Mouse (Mus musculus) megakaryocyte progenitor cell, adult 5-6 weeks (primary cell): ENCODE data around the gene Src. TPM values are rescaled to one million over a fixed set of nuclear protein-coding genes. Genes with fewer than 3 reads are reported as not detected.

Source experiments
- ATAC-seq: replicated peaks from 2 replicates; pipeline ENCODE4 v1.8.0; 2016; ENCODE audit warnings: mild to moderate bottlenecking, moderate TSS enrichment, inconsistent platforms; ENCODE audit not compliant: poor library complexity
- total RNA-seq, 2 experiments: library from RNA; stranded (forward) in 1 of 2; stranded (reverse) in 1 of 2; fragments of 157-497, 149-512 nt in 1 of 2; fragments of 200-1000 nt in 1 of 2; gene quantifications; 2 replicates each; pipeline versions ENCODE4 v1.2.3 to v1.2.4; 2015 to 2017

Gene Src
- total RNA-seq, 2 experiments from 2014 or later, result 0.27 TPM; not detected in 1

DNA sequence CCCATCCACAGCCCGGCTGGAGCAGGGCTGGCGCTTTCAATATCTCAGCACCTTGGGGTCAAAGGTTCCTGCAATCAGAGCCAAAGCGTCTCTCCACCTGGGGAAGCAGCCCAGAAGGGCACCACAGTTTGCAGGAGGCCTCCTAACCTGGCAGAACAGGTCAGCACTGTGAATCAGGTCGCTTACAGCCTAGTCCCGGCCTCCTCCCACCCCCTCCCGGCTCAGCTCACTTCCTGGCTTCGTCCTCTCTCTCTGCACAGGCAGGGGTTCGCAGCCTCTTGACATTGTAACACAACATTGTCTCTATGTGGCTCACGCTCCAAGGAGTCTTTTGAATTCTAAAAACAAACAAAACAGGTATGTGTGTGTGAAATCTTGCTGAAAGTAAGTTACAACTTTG lies 15.8 kb downstream of the Src start:
- no peak for ATAC-seq

DNA sequence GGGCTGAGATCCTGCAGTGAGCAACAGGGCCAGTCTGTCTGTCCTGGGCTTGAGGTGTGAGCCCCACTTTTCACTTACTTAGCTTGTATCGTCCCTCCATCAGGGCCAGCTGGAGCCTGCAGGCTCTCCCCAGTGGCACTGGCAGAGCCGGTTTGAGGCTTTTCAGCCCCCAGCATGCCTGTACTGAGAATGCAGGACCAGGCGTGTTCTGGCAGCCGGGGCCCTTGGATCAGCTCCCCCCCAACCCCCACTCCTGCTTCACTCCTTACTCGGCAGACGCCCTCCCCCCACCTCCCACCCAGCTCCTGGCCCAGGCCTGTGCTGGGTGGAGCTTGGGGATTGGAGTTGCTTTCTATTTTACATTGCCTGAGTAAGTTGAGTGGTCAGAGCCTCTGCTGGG lies 16.3 kb downstream of the Src start:
- ATAC-seq, result no peak

DNA sequence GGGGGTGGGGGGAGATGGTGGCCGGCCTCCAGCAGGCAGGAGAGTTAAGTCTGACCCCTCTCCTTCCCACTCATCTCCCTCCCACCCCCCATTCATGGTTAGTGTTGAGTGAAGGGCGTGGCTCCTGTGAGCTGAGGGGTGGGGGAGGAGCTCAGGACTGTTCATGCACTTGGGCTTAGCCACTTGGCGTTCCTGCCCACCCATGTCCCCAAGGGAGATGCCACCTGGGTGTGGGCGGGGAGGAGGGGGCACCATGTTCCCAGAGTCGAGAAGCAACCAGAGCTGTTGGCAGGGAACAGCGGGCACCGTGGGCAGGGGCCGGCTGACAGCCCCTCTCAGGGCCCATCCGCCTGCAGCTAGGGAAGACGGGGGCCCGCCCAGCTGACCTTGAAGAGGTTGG lies 18.3 kb downstream of the Src start:
- no peak for ATAC-seq

DNA sequence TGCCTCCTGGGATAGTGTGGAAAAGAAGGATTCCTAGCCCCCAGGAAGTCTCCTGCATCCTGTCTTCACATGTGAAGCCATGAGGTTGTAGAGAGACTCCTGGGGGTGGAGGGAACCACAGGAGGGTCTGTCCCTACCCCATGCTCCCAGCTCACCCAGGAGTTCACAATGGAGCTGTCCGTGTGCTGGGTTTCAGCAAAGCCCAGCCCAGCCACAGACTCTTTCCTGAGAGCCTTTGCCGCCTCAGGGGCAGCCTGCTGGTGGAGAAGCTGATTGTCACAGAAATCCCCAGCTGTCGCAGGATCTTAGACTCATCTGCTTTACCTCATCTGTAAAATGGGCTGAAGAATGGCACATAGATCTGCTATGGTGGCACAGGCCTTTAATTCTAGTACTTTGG lies 18.9 kb downstream of the Src start:
- no peak for ATAC-seq

DNA sequence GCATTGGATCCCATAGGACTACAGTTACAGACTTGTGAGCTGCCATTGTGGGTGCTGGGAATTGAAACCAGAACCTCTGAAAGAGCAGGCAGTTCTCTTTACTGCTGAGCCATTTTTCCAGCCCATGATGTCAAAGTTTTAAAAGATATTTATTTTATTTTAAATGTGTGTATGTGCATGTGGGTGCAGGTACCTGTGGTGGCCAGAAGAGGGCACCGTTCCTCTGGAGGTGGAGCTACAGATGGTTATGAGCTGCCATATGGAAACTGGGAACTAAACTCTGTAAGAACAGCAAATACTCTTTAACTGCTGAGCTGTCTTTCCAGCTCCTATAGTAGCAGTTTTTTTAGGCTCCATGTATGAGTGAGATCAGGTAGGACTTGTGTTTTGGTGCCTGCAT lies 23.1 kb downstream of the Src start:
- 0 out of 2 replicates have a peak, but pooled peaks have one; percentile 23 for ATAC-seq

DNA sequence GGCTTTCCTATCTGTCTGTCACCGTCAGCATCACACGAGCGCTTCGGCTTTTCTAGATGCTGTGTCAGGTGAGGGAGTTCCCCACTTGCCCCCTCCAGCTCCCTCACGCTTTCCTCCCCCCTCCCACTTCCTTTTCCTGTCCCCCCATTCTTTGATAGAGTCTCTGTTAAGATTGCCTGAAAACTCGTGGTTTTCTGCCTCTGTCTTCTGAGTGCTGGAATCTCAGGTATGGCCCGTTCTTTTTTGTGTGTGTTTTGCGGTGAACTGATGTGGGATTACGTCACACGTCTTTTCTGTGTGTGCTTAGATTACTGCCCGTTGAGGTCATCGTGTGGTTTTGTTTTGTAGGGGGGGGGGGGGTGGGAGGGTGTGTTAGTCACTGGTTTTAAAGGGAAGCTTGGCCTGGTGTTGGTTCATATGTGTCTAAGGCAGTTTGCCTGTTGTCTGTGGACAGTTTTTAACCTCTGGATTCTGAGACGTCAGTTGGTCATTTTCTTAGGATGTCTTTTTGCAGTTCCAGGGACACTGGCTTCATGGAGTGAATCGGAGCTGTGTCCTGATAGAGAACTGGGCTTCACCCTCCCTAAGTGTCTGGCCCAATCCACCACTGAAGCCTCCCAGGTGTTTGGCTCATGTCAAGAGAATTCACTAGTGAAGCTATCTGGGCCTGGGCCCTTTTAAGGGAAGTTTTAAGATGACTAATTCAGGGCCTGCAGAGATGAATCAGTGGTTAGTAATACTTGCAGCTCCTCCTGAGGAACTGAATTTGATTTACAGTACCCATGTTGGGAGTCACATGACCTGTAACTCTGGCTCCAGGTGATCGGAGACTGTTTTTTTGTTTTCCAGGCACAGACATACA lies 29.3 kb downstream of the Src start:
- ATAC-seq, result peak; percentile 56

DNA sequence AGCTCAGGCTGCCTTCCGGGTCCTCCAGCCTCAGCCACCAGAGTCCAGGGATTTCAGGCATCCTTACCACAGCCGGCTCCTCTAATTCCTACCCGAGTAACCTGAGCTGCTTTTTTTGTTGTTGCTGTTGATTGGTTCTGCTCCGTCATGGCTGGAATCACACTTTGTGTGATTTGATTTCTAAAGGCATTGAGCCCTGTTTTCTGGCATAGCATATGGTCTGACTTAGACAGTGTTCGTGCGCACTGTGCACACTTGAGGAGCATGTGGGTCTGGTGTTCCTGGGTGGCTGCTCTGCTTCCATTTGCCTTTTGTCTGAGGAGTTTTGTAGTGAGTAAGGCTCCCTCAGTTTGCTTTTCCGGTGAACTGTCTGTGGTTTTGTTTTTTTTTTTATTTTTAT lies 30.1 kb downstream of the Src start:
- ATAC-seq, result no peak

DNA sequence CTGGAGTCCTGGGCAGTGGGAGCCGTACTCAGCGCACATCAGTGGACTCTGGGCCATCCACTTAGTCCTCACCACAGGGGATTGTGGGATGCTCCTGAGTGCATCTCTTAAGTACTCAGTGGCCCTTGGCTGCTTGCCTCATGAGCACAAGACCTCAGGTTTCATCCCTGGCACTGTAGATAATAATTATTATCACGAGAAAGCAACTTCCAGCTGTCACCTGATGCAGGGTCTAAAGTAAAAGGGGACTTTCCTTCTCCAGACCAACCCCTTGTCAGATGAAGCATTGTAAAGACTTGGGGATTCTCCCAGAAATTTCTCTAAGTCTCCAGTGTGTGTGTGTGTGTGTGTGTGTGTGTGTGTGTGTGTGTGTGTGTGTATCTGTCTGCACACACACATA lies 32.7 kb downstream of the Src start:
- no peak for ATAC-seq

DNA sequence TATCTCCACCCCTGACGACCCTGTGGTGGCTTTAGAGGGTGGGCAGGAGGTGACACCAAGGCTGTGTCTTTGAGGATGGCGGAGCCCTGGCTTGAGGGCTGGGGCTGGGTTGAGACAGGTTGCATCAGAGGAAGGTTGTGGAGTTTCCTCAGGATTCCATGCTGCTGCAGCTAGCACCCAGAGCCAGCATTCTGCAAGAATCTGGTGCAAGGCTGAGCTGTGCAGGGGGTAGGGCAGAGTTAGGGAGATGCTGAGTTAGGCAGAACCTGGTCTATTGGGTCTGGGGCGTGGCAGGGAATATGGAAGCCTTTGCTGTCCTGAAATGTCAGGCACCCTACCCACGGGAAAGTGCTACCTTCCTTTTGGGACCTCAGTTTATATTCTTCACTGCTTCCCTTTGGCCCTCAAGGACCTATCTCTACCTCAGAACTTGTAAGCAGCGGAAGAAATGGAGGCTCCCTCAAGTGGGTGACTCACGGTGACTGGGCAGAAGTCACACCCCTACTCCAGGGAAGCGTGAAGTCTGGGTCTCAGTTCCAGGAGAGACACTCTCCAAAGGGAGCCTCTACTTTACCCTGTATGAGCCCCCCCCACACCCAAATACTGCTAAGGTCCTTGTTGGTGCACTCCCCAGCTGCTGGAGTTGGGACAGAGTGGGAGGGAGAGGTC lies 33.3 kb downstream of the Src start:
- no peak for ATAC-seq

DNA sequence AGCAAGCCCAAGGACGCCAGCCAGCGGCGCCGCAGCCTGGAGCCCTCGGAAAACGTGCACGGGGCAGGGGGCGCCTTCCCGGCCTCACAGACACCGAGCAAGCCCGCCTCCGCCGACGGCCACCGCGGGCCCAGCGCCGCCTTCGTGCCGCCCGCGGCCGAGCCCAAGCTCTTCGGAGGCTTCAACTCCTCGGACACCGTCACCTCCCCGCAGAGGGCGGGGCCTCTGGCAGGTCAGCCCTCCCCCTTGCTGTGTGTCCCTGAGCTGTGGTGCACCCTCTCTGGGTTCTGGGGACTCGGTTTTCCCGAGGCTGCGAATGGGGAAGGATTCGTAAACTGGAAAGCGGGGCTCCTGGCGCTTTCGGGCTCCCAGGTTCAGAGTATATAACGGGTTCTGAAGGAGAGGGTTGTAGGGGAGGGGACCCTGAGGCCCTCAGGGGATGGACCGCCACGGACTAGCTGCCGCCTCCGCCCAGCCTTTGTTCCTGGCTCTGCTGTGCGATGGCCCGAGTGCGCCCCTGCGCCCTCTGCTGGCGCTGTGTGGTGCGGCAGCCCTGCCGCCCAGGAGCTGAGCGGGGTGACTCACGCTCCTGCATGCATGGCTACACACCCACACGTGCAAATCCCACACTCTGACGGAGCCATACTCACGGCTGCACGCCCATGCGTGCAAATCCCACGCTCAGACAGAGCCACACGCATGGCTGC lies 39.0 kb downstream of the Src start:
- ATAC-seq, result peak; percentile 93

DNA sequence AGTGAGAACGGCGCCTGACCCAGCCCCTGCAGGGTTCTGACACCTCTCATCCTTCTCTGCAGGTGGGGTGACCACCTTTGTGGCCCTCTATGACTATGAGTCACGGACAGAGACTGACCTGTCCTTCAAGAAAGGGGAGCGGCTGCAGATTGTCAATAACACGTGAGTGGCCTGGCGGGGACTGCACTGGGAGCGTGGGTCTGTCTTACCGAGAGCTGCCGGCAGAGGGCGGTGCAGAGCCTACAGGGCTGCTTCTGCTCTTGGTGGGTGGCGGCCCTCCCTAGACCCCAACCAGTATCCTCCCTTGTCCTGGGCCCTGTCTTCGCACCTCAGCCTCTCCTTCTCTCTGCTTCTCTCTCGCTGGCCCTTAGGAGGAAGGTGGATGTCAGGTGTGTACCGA lies 40.2 kb downstream of the Src start:
- ATAC-seq, result peak; percentile 58

DNA sequence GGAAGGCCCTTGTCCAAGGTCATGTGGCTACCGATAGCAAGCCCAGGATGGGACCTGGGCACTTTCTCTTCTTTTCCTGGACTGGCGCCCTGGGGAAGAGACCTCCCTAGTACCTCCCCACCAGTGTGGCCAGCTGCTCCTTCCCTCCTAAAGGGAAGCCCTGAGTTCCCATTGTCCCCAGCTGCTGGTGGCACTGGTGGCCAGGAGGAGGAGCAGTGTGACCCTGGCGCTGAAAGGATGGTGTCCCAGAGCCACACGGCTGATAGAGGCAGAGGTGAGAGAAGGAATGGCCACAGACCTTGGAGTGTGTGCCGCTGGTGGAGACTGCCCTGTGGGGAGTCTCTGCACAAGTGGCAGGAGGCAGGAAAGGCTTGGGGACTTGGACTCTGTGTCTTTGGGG lies 41.5 kb downstream of the Src start:
- no peak for ATAC-seq

DNA sequence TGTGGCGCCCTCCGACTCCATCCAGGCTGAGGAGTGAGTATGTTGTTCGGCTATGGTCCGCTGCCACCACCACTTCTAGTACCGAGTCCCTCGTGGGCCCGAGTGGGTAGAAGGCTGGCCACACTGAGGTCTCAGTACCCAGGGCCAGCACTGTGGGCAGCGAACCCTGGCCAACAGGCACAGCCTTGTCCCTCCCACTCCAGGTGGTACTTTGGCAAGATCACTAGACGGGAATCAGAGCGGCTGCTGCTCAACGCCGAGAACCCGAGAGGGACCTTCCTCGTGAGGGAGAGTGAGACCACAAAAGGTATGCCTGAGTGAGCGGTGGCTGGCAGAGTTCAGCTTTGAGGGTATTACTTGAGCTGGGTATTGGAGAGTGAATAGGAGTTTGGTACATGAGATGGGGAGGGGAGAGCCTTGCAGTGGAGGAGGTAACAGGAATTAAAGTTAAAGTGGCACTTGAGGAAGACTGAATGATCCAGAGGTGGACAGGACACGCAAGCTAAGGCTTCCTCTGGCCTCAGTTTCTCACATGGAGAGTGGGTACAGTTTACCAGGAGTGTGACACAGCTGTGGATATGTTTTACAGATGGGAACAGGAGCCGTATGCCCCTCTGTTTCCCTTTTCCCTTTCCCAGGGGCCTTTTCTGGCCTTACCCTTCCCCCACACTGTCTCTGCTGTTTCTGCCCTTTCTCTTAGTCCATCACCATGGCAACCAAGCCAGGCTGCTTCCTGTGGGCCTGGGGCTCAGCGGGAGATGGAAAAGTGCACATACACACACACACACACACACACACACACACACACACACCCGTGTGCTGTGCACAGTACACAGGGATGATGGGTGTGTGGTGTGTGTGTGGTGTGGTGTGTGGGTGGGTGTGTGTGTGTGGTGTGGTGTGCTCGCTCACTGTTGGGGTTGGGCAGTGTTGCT lies 44.8 kb downstream of the Src start:
- no peak for ATAC-seq

DNA sequence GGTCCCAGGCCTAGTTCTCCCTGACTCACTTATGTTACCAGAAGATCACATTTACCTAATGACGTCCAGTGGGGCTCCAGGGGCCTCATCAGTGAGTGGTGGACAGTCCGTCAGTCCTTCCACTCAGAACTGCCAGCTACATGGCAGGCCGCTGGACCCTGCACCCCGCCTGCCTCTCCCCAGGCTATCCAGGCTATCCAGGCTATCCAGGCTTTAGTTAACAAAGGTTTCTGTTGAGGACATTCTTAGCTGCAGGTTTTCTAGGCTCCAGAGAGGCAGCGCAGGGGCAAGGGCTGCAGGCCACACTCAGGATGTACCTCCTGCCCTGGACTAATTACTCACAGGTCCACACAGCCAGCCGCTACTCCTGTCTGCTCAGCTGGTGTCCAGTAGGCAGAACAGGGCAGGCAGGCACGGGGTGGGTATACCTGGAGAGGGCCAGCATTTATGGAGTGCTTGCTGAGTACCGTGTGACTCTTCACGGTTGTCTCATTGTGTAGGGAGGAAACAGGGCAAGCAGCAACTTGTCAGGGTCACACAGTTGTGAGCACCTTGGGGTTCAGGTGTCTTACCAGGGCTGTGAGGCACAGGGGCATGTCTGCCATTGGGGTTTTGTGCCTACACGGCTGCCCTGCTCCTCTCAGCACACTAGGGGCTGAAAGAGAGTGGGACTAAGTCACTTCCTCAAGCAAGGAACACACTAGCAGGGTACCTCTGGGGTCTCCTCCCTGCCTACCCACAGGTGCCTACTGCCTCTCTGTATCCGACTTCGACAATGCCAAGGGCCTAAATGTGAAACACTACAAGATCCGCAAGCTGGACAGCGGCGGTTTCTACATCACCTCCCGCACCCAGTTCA lies 45.9 kb downstream of the Src start:
- ATAC-seq, result no peak

DNA sequence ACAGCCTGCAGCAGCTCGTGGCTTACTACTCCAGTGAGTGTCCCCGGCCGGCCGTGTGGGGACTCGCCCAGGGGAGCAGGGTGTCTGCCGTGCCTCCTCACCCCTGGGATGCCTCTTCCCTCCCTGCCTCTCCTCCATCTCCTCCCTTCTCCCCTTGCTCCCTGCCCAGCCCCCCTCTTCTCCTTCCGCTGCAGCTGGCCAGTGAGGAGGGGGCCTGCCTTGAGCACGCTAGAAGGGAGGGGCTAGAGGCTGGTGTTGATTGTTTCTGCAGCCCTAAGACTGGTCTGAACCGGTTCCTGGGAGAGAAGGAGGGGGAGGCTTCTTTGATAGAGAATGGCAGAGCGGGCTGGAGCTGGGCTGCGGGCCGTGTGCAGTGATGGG lies 46.5 kb downstream of the Src start:
- ATAC-seq, result no peak

DNA sequence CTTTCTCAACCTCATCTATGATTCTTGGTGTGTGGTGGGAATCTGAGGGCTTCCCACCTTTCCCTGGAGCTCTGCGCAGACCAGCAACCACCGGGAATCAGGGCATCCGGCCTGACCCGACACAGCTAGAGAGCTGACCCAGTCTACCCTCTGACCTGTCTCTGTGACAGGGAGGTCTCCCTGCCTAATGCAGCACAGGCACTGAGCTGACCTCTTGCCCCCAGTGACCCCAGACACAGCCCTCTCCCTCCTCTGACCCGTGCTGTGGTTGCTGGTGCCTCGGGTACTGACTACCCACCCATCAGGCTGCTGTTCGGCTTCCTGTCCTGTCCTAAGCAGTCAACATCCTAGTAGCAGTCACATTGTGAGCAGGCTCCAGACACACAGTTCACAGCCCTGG lies 48.6 kb downstream of the Src start:
- no peak for ATAC-seq

DNA sequence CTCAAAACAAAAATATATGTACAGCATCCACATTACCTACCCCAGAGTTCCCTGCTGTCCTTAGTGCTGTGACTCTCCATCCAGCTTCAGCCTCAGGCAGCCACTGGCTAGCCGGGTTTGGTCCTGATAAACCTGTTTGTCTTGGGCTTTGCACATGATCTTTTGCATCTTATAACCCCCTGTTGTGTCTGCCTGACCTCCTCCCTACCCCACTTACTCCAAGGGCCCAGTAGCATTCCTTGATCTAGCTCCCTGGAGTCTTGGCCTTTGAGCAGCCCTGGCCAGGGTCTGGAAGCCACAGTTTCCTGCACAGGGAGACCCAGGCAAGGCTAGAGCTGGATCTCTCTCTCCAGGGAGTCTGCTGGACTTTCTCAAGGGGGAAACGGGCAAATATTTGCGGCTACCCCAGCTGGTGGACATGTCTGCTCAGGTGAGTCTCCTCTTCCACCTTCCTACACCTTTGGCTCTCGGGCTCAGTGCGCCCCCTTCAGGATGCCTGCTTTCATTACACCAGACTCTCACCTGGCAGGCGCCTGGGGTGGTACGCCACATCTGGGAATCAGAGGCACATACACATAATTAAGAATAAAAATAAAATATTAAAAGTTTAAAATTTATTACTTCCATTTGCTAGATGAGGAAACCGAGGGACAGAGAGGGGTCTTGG lies 50.0 kb downstream of the Src start:
- no peak; the same call in 1 of the 2 replicates for ATAC-seq

DNA sequence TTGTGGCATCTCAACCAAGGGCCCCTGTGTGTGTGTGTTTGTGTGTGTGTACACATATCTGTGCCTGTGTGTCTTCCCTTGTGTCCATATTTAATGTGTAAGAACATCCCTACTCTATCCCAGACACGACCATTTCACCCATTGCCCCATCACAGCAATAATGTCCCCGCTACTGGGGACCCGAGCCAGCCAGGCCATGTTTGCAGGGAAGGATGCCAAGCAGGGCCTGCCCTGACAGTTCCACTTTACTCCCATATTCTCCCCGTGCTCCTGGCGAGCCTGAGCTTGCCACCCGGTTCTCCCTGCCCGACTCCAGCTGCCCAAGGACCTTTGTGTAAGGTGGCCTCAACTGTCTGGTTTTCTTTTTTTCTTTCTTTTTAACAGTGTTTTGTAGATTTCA lies 53.0 kb downstream of the Src start:
- ATAC-seq, result no peak

DNA sequence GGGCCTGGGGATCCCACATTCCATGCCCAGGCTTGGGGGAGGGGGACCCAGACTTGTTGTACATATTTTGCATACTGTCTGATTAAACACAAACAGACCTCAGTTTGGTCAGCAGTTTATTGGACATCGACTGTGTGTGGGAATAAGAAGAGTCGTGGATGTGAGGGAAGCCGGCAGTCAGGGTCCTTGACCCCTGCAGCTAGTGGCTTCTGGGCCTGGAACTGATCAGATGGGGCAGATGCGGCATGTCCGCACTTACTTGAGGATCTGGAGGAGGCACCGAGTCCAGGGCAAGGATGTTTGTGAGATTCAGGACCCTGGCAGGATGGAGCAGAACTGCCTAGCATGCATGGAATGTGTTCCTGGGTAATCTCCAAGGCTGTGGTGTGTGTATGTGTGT lies 53.5 kb downstream of the Src start:
- ATAC-seq, result no peak
